Mouse (Mus musculus) hindbrain, embryonic 16.5 days (tissue): ENCODE results near the gene Il10ra. TPM values are rescaled to one million over a fixed set of nuclear protein-coding genes. Genes with fewer than 3 reads are reported as not detected.

ENCODE experiments used
- ATAC-seq: fragments of 200-750 bp; cut with Nextera tagmentation; 2 replicates; pipeline ENCODE4 v1.8.0; 2017; ENCODE audit warnings: moderate TSS enrichment, moderate library complexity
- H3K27ac ChIP-seq: fragments of 300-500 bp; sonication (generic); 2 replicates; pipeline ENCODE4 v1.5.1; 2014; ENCODE audit warnings: low read depth, mild to moderate bottlenecking, control low read depth, low read length, moderate library complexity
- H3K27me3 ChIP-seq: fragments of 300-500 bp; sonication (generic); replicated peaks from 2 replicates; pipeline ENCODE4 v1.6.1; 2014; ENCODE audit warnings: low read length; ENCODE audit not compliant: control insufficient read depth, insufficient read depth
- H3K36me3 ChIP-seq: fragments of 300-500 bp; sonication (generic); 2 replicates; pipeline ENCODE4 v1.6.1; 2014; ENCODE audit warnings: mild to moderate bottlenecking, low read length, moderate library complexity, mixed read lengths; ENCODE audit not compliant: control insufficient read depth, insufficient read depth
- H3K4me1 ChIP-seq: fragments of 300-500 bp; sonication (generic); 2 replicates; pipeline ENCODE4 v1.6.1; 2014; ENCODE audit warnings: low read depth, low read length; ENCODE audit not compliant: control insufficient read depth, insufficient read depth
- H3K4me2 ChIP-seq: fragments of 300-500 bp; sonication (generic); 2 replicates; pipeline ENCODE4 v1.6.1; 2014; ENCODE audit warnings: mild to moderate bottlenecking, low read length, control low read depth, moderate library complexity
- H3K4me3 ChIP-seq: fragments of 300-500 bp; sonication (generic); 2 replicates; pipeline ENCODE4 v1.5.1; 2014; ENCODE audit warnings: mild to moderate bottlenecking, low read length, control low read depth, moderate library complexity
- H3K9ac ChIP-seq: fragments of 300-500 bp; sonication (generic); 2 replicates; pipeline ENCODE4 v1.6.1; 2014; ENCODE audit warnings: low read depth, mild to moderate bottlenecking, control low read depth, low read length, moderate library complexity
- H3K9me3 ChIP-seq: fragments of 300-500 bp; sonication (generic); 2 replicates; pipeline ENCODE4 v1.6.1; 2014; ENCODE audit warnings: mild to moderate bottlenecking, low read length, moderate library complexity; ENCODE audit not compliant: control insufficient read depth
- WGBS: fragments of 180-500 bp; shearing (Covaris S2); extraction: QIAGEN DNeasy Blood & Tissue Kit; methylation state at CpG from one replicate; pipeline ENCODE4 v1.1.7; 2014; 5-methylcytosine and 5-hydroxymethylcytosine counted together
- polyA plus RNA-seq: library from polyadenylated mRNA; unstranded; fragments of >200 nt; fragmentation: Nextera tagmentation; extraction: Ambion mirVana; gene quantifications from 2 replicates; pipeline ENCODE4 v1.2.1, GENCODE M21; 2015

Gene Il10ra
- 0.70 and 0.94 TPM in 2 replicates for polyA plus RNA-seq

DNA sequence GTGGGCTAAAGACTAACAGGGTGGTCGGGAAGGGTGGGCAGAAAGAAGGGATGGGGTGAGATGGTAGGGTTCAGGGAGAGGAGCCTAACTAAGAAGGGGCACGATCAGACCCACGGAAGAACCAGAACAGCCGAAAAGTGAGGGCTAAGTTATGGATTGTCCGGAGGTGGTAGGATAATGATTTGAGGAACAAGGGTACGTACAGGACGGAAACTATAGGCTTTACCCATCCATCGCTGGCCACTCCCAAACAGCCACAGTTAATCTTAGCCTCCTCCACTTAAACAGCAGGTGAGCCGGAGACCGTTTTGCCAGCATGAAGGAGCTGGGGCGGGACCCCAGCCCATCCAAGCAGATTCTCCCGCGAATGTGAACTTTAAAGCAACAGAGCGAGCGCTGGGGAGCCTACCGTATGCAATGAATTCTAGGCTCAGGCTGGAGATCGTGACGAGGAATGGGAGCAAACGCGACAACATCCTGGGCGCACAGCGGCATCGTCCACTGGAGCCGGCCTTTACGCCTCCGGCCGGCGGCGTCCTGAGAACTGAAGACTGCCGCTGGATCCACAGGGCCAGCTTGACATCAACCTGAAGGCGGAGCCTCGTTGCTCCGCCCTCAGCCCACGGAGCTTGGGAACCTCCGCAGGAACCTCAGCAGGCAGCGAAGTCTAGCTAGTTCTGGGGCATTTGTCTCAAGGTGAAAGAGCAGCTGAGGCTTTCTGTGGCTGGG lies at the start of gene Il10ra:
TSS of gene Il10ra (minus strand) at position 553 of the 729 bp plus-strand sequence.
- WGBS: 6% methylated on average over 36 of the region's 36 CpGs
- H3K4me3 ChIP-seq: peak within 1 kb of the TSS; percentile 43
- peak within 1 kb of the TSS; percentile 74 for H3K4me2 ChIP-seq

DNA sequence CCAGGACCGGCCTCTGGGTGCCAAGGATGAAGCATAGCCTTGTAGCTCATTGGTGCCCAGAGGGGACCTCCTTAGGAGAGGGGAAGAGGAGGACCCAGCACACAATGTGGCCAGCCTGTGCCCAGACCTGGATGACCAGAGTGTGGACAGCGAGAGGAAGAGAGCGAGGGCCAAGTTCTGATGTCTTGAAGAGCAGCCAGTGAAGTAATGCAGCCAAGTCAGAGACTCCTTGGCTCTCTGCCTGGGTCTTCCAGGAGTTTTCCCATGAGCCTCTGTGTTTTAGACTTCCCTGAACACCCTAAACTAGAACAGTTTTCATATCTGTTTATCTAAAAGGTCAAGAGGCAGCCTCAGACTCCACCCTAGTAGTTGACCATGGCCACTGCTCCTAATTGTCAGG lies 48.7 kb upstream of the Il10ra start:
- Histone ChIP-seq H3K4me3 (no peak overlapping the region), H3K36me3 (no peaks in the 10 kb centered on the region), H3K4me2 (no peak overlapping the region), H3K27me3 (no peaks in the 10 kb centered on the region), H3K27ac (no peak overlapping the region), H3K4me1 (no peaks in the 10 kb centered on the region), H3K9ac (no peak overlapping the region), H3K9me3 (no peaks in the 10 kb centered on the region)
- 86% methylated on average over 3 of the region's 3 CpGs for WGBS
- peak; percentile 54; the same call in 1 of the 2 replicates for ATAC-seq

More for the DNA sequence above, at the start of gene Il10ra:
- H3K27ac ChIP-seq: no peak within 1 kb of the TSS
- H3K9me3 ChIP-seq: no peaks in the 10 kb centered on the region
- H3K4me1 ChIP-seq: peaks cover 4% of the 10 kb centered on the region; the same call in 1 of the 2 replicates
- peak within 1 kb of the TSS; percentile 49 for H3K9ac ChIP-seq
- no peaks in the 10 kb centered on the region for H3K36me3 ChIP-seq
- H3K27me3 ChIP-seq: peaks cover 5% of the 10 kb centered on the region
- ATAC-seq: no peak

- no peaks in the 10 kb centered on the region for H3K4me1 ChIP-seq
- H3K27ac ChIP-seq: no peak overlapping the region
- no peak overlapping the region for H3K4me2 ChIP-seq
- no peaks in the 10 kb centered on the region for H3K36me3 ChIP-seq
- WGBS: 89% methylated on average over 3 of the region's 3 CpGs
- H3K9me3 ChIP-seq: no peaks in the 10 kb centered on the region
- H3K27me3 ChIP-seq: no peaks in the 10 kb centered on the region
- no peak overlapping the region for H3K9ac ChIP-seq
- H3K4me3 ChIP-seq: no peak overlapping the region
- ATAC-seq: no peak
These were observed 45.0 kb upstream of the Il10ra start for GRCm38 (mm10) chr9:45313913-45314312.

- Histone ChIP-seq H3K4me1 (no peaks in the 10 kb centered on the region), H3K9ac (no peak overlapping the region), H3K4me2 (no peak overlapping the region), H3K36me3 (no peaks in the 10 kb centered on the region), H3K4me3 (no peak overlapping the region), H3K9me3 (no peaks in the 10 kb centered on the region), H3K27me3 (no peaks in the 10 kb centered on the region), H3K27ac (no peak overlapping the region)
- ATAC-seq: no peak
- 82% methylated on average over 6 of the region's 6 CpGs for WGBS
These were observed 42.9 kb upstream of the Il10ra start for GRCm38 (mm10) chr9:45311858-45312257.

DNA sequence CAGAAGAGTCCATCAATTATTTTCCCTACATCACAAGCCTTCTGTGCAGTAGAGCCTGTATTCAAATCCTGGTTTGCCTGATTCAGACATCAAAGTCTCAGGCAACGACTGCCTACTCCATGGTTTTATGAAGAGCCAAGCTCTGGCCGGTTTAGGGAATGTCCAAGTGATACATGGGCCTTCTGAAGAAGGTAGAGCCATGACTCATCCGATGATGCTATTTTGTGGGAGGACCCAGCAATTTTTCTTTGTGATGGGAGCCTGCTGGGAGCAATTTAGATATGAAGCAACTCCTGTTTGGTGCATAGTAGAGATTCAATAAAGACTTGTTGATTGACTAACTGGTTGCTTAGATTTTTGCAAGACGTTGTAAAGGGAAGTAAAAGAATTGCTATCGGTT lies 39.6 kb upstream of the Il10ra start:
- Histone ChIP-seq H3K9me3 (no peaks in the 10 kb centered on the region), H3K4me1 (no peaks in the 10 kb centered on the region), H3K4me2 (no peak overlapping the region), H3K27me3 (no peaks in the 10 kb centered on the region), H3K27ac (no peak overlapping the region), H3K4me3 (no peak overlapping the region), H3K9ac (no peak overlapping the region), H3K36me3 (no peaks in the 10 kb centered on the region)
- no peak for ATAC-seq
- WGBS: 87% methylated on average over 5 of the region's 5 CpGs

- H3K9me3 ChIP-seq: no peaks in the 10 kb centered on the region
- no peaks in the 10 kb centered on the region for H3K27me3 ChIP-seq
- H3K4me3 ChIP-seq: no peak overlapping the region
- ATAC-seq: no peak
- WGBS: 85% methylated on average over 12 of the region's 12 CpGs
- H3K4me2 ChIP-seq: no peak overlapping the region
- H3K36me3 ChIP-seq: no peaks in the 10 kb centered on the region
- no peak overlapping the region for H3K9ac ChIP-seq
- H3K27ac ChIP-seq: no peak overlapping the region
- H3K4me1 ChIP-seq: no peaks in the 10 kb centered on the region
These were observed 37.9 kb upstream of the Il10ra start for GRCm38 (mm10) chr9:45306746-45307410.

GRCm38 (mm10) chr9:45301771-45302170 lies 32.8 kb upstream of the Il10ra start:
- 90% methylated on average over 8 of the region's 8 CpGs for WGBS
- no peaks in the 10 kb centered on the region for H3K9me3 ChIP-seq
- H3K36me3 ChIP-seq: no peaks in the 10 kb centered on the region
- ATAC-seq: no peak
- no peak overlapping the region for H3K4me2 ChIP-seq
- no peak overlapping the region for H3K27ac ChIP-seq
- no peaks in the 10 kb centered on the region for H3K4me1 ChIP-seq
- no peak overlapping the region for H3K9ac ChIP-seq
- H3K4me3 ChIP-seq: no peak overlapping the region
- H3K27me3 ChIP-seq: no peaks in the 10 kb centered on the region

DNA sequence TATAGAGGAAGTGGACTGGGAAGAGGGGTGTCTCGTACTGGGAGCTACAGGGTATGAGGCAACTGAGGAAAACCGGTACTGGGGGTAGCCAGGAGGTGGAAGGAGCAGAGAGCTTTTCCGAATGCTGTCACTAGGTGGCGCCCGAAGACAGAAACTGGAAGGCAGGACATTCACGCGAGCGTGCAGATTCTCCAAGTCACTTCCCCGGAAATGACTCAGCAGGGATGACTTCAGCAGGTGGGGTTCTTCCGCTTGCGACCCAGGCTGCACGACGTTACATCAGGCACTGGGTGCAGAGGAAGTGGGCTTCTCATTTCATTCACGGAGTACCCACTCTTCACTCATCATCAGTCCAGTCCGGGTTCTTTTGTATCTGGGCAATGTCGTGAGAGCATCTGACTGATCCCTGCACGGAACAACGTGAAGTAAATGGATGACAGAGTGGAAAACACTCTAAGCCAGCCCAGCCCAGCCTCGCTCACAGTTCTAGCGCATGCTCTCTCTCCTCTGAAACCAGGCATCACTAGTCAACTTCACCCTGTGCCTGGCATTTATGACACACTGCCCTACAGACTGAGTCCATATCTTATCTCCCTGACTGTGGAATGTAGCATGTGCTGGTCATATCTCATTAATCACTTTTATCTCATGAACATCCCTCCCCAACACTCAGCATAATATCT lies 31.6 kb upstream of the Il10ra start:
- Histone ChIP-seq H3K9me3 (no peaks in the 10 kb centered on the region), H3K4me2 (peak overlapping the region; percentile 57), H3K4me3 (peak overlapping the region; percentile 36), H3K27ac (peak overlapping the region; percentile 69), H3K36me3 (no peaks in the 10 kb centered on the region), H3K27me3 (no peaks in the 10 kb centered on the region), H3K9ac (peak overlapping the region; percentile 56), H3K4me1 (no peaks in the 10 kb centered on the region)
- 15% methylated on average over 20 of the region's 20 CpGs for WGBS
- peak; percentile 97 for ATAC-seq
